Mouse (Mus musculus): ENCODE results near the gene Vmn1r10. TPM values are rescaled to one million over a fixed set of nuclear protein-coding genes. Genes with fewer than 3 reads are reported as not detected.

Gene Vmn1r10
- not detected in 2 replicates for polyA plus RNA-seq (2015; fragmentation: Nextera tagmentation; extraction: Ambion mirVana)

GRCm38 (mm10) chr6:57109154-57109553 lies at the start of gene Vmn1r10:
Gene Vmn1r10, plus strand, starts transcription at chr6:57109454.

DNA sequence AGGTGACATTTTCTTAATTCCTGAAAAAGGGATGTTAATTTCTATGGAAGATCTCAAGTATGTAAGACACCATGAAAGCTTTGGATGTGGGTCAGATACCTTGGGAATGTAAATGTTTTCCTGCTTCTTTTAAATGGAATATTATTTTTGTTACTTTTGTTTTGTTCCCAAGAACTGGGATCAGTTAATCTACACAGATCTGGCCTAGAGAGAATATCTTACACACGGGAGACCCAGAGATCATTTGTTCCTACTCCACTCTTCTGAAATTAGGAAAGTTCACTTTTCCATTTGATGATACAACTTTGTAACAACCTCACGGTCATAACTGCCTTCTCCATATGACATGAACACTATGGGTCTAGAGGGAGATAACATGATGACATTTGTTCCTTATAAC lies 42.8 kb upstream of the Vmn1r10 start, which contains the start of gene Vmn1r9:
Gene Vmn1r9 (plus strand): TSS at position 301 of the 400 bp plus-strand sequence.

DNA sequence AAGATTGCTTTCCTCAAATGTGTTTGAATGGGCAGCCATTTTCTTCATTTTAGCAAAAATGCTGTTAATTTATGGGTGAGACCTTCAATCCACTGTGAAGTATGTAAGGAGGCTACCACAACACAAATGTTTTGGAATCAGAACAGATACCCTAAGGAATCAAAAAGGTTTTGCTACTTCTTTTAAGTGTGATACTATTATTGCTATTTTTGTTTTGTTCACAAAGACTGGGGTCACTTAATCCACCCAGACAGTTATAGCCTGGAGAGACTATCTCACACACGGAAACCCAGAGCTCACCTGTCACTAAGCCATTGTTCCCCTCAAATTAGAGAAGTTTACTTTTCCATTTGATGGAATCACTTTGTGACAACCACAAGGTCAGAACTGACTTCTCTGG lies 23.9 kb downstream of the Vmn1r10 start, which contains the start of gene Vmn1r11:
Gene Vmn1r11 (plus strand): TSS at position 301 of the 400 bp plus-strand sequence.

DNA sequence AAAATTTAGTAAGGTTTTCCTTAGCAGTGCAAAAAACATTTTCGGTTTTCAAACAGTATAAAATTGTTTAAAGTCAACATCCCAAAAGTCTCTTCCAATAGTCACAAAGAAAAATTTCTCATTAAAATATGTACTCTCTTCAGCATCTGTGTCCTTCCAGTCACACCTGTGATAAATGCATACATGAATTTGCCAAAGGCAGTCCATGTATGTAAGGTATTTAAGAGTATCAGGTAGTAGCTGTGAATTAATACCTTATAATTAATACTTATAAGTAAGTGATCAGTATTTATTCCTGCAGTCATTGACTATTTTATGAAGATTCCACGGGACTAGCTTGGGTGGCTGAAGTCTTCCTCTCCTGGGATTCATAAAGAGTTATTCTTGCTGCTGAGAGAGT lies 47.4 kb downstream of the Vmn1r10 start, which contains the start of gene Vmn1r12:
Gene Vmn1r12 (plus strand): TSS at position 301 of the 400 bp plus-strand sequence.

Other genes starting within 250 kb of the Vmn1r10 start
- gene Nt5c3, start 185.5 kb upstream of the Vmn1r10 start, polyA plus RNA-seq (2015; fragmentation: Nextera tagmentation; extraction: Ambion mirVana): 70.8 and 82.6 TPM in 2 replicates
- 0.21 TPM in 1 of 2 replicates, not detected in the other for gene Vmn1r4, start 185.4 kb upstream of the Vmn1r10 start, polyA plus RNA-seq (2015; fragmentation: Nextera tagmentation; extraction: Ambion mirVana)
- gene Vmn1r5, start 139.2 kb upstream of the Vmn1r10 start, polyA plus RNA-seq (2015; fragmentation: Nextera tagmentation; extraction: Ambion mirVana): not detected in 2 replicates
- not detected in 2 replicates for gene Vmn1r6, start 112.2 kb upstream of the Vmn1r10 start, polyA plus RNA-seq (2015; fragmentation: Nextera tagmentation; extraction: Ambion mirVana)
- not detected in 2 replicates for gene Vmn1r7, start 84.1 kb upstream of the Vmn1r10 start, polyA plus RNA-seq (2015; fragmentation: Nextera tagmentation; extraction: Ambion mirVana)
- gene Vmn1r8, start 77.2 kb upstream of the Vmn1r10 start, polyA plus RNA-seq (2015; fragmentation: Nextera tagmentation; extraction: Ambion mirVana): not detected in 2 replicates
- not detected in 2 replicates for gene Vmn1r9, start 42.7 kb upstream of the Vmn1r10 start, polyA plus RNA-seq (2015; fragmentation: Nextera tagmentation; extraction: Ambion mirVana)
- not detected in 2 replicates for gene Vmn1r11, start 24.0 kb downstream of the Vmn1r10 start, polyA plus RNA-seq (2015; fragmentation: Nextera tagmentation; extraction: Ambion mirVana)
- gene Vmn1r12, start 47.5 kb downstream of the Vmn1r10 start, polyA plus RNA-seq (2015; fragmentation: Nextera tagmentation; extraction: Ambion mirVana): not detected in 2 replicates
- not detected in 2 replicates for gene Vmn1r13, start 93.8 kb downstream of the Vmn1r10 start, polyA plus RNA-seq (2015; fragmentation: Nextera tagmentation; extraction: Ambion mirVana)
- gene Vmn1r14, start 122.2 kb downstream of the Vmn1r10 start, polyA plus RNA-seq (2015; fragmentation: Nextera tagmentation; extraction: Ambion mirVana): not detected in 2 replicates
- not detected in 2 replicates for gene Vmn1r15, start 148.5 kb downstream of the Vmn1r10 start, polyA plus RNA-seq (2015; fragmentation: Nextera tagmentation; extraction: Ambion mirVana)
- not detected in 2 replicates for gene Vmn1r16, start 220.0 kb downstream of the Vmn1r10 start, polyA plus RNA-seq (2015; fragmentation: Nextera tagmentation; extraction: Ambion mirVana)

All from skeletal muscle tissue, postnatal 0 days (tissue).